Mouse (Mus musculus): ENCODE data around the gene Tango6. TPM values are rescaled to one million over a fixed set of nuclear protein-coding genes. Genes with fewer than 3 reads are reported as not detected.
A peak's percentile ranks its signal among the peaks of the same experiment; 100 is the strongest.

Gene Tango6
- polyA plus RNA-seq, 1 experiment = 14.1 TPM

DNA sequence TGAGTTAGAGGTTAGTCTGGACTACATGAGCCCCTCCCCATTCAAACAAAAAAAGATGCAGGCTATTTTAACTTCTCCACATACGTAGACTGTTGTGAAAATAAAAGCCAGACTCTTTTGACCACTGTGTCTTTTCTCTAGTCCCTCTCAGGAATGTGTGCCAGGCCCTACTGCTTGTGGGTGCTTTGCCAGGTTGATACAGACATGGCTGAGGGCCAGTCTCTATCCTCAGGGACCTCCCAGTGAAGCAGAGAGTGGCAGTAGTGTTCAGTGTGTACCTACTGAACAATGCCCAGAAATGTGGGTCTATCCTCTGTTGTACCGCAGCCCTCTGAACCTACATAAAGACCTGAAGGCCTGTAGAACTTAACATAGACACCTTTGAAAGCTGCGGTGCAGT lies 29.6 kb downstream of the Tango6 start:
- no peak overlapping the region for H3K27ac ChIP-seq (ENCODE audit: insufficient read depth, low read length)
- no peaks in the 10 kb centered on the region for H3K9me3 ChIP-seq (replicated peaks; ENCODE audit: control insufficient read depth, insufficient read depth, low read length, poor library complexity, severe bottlenecking)
- H3K4me1 ChIP-seq (ENCODE audit: control insufficient read depth, insufficient read depth, low read length) = no peaks in the 10 kb centered on the region

DNA sequence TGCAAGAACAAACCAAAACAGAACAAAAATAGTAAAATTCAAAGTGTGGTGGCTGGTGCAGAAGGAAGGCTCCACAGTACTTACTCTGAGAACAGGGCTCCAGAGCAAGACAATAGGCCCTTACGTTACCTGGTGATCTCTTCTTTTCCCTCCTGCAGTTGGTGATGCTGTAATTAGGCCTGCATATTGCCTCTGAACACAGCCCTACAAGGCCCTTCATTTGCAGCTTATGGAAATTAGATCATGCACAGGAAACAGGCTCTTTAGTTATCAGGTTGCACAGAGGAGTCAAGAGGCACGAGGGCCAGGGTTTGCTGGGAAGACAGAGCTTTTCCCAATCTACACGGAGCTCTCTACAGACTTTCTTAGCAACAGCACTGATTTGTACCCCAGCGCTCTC lies 31.4 kb downstream of the Tango6 start:
- Histone ChIP-seq H3K4me3 (ENCODE audit: low read depth, low read length) (no peak overlapping the region), H3K27ac (ENCODE audit: insufficient read depth, low read length) (no peak overlapping the region), H3K36me3 (ENCODE audit: control insufficient read depth, insufficient read depth, low read length, poor library complexity, severe bottlenecking) (no peaks in the 10 kb centered on the region; the same call in 1 of the 2 replicates), H3K9me3 (replicated peaks; ENCODE audit: control insufficient read depth, insufficient read depth, low read length, poor library complexity, severe bottlenecking) (no peaks in the 10 kb centered on the region), H3K27me3 (ENCODE audit: control insufficient read depth, insufficient read depth, low read length, poor library complexity, severe bottlenecking) (no peaks in the 10 kb centered on the region), H3K9ac (ENCODE audit: low read depth, poor library complexity, severe bottlenecking) (no peak overlapping the region), H3K4me1 (ENCODE audit: control insufficient read depth, insufficient read depth, low read length) (no peaks in the 10 kb centered on the region)
- TF ChIP-seq CTCF (IDR thresholded peaks at IDR 0.05; ENCODE audit: low read depth, low read length) = no peak
- no peak for TF ChIP-seq POLR2A (IDR thresholded peaks at IDR 0.05; ENCODE audit: insufficient read depth, low read length)
- no peak for TF ChIP-seq EP300 (IDR thresholded peaks at IDR 0.05; ENCODE audit: insufficient read depth, low read depth, low read length)

More for the DNA sequence above, 29.6 kb downstream of the Tango6 start:
- TF ChIP-seq EP300 (IDR thresholded peaks at IDR 0.05; ENCODE audit: insufficient read depth, low read depth, low read length) = no peak
- TF ChIP-seq CTCF (IDR thresholded peaks at IDR 0.05; ENCODE audit: low read depth, low read length) = no peak
- TF ChIP-seq POLR2A (IDR thresholded peaks at IDR 0.05; ENCODE audit: insufficient read depth, low read length) = no peak
- Histone ChIP-seq H3K36me3 (ENCODE audit: control insufficient read depth, insufficient read depth, low read length, poor library complexity, severe bottlenecking) (no peaks in the 10 kb centered on the region; the same call in 1 of the 2 replicates), H3K4me3 (ENCODE audit: low read depth, low read length) (no peak overlapping the region), H3K9ac (ENCODE audit: low read depth, poor library complexity, severe bottlenecking) (no peak overlapping the region), H3K27me3 (ENCODE audit: control insufficient read depth, insufficient read depth, low read length, poor library complexity, severe bottlenecking) (no peaks in the 10 kb centered on the region)

DNA sequence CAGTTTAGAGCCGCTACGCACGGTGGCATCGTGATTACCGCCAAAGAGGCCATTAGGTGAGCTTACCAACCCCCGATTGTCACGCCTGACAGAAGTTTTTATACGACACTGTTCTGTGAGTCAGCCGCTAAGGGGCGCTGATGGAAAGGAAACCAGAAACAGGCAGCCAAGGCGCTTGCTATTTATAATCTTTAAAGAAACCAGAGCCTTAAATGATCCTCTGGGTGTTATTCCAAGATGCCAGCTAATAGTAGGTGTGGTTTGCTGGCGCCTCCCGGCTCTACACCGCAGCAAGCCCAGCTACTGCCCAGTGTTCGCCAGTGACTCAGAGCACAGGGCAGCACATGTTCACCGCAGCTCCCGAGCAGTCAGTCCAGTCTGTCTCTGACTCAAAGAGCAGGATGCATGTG lies 35.2 kb downstream of the Tango6 start:
- Histone ChIP-seq H3K4me1 (ENCODE audit: control insufficient read depth, insufficient read depth, low read length) (no peaks in the 10 kb centered on the region), H3K27me3 (ENCODE audit: control insufficient read depth, insufficient read depth, low read length, poor library complexity, severe bottlenecking) (no peaks in the 10 kb centered on the region), H3K36me3 (ENCODE audit: control insufficient read depth, insufficient read depth, low read length, poor library complexity, severe bottlenecking) (0 out of 2 replicates have a peak, but pooled peaks cover 3% of the 10 kb centered on the region), H3K27ac (ENCODE audit: insufficient read depth, low read length) (no peak overlapping the region), H3K9me3 (replicated peaks; ENCODE audit: control insufficient read depth, insufficient read depth, low read length, poor library complexity, severe bottlenecking) (no peaks in the 10 kb centered on the region), H3K9ac (ENCODE audit: low read depth, poor library complexity, severe bottlenecking) (no peak overlapping the region), H3K4me3 (ENCODE audit: low read depth, low read length) (no peak overlapping the region)
- TF ChIP-seq CTCF (IDR thresholded peaks at IDR 0.05; ENCODE audit: low read depth, low read length) (peak; percentile 56), EP300 (IDR thresholded peaks at IDR 0.05; ENCODE audit: insufficient read depth, low read depth, low read length) (no peak)

DNA sequence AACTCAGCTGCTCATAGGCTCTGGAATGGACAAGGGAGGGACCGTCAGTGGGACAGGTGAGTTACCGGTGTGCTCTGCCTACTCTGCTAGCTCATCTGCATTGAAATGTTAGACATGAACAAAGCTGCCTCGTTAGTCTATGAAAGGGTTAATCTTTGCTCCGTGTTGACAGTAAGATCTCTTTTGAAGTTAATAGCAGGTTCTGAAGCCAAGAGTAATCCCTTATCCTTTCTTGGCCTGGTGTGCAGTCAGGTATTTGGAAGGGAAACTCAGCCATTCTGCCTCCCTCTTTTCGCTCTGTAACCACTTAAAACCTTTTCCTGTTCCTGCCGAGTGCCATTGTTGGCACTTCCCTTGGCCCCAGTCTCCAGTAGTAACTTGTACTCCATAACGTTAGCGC lies 38.1 kb downstream of the Tango6 start:
- H3K27ac ChIP-seq (ENCODE audit: insufficient read depth, low read length) = no peak overlapping the region
- H3K27me3 ChIP-seq (ENCODE audit: control insufficient read depth, insufficient read depth, low read length, poor library complexity, severe bottlenecking) = no peaks in the 10 kb centered on the region

DNA sequence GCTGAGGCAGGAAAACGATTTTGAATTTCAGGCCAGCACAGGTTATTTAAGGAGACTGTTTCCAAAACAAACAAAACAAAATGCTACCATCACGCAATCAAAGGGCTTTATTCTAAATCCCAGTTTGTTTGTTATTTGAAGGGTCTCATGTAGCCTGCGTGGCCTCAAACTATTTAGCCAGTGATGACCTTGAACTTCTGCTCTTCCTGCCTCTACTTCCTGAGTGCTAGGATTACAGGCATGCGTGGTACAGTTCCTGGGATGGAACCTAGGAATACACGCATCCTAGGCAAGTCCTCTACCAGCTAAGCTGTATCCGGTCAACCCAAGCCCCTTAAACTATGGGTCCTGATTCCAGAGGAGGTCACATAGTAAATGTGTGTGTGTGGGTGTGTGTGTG lies 39.6 kb downstream of the Tango6 start:
- no peak for TF ChIP-seq CTCF (IDR thresholded peaks at IDR 0.05; ENCODE audit: low read depth, low read length)
- no peak for TF ChIP-seq POLR2A (IDR thresholded peaks at IDR 0.05; ENCODE audit: insufficient read depth, low read length)
- TF ChIP-seq EP300 (IDR thresholded peaks at IDR 0.05; ENCODE audit: insufficient read depth, low read depth, low read length) = no peak
- H3K9ac ChIP-seq (ENCODE audit: low read depth, poor library complexity, severe bottlenecking) = no peak overlapping the region
- no peaks in the 10 kb centered on the region for H3K27me3 ChIP-seq (ENCODE audit: control insufficient read depth, insufficient read depth, low read length, poor library complexity, severe bottlenecking)
- no peaks in the 10 kb centered on the region for H3K9me3 ChIP-seq (replicated peaks; ENCODE audit: control insufficient read depth, insufficient read depth, low read length, poor library complexity, severe bottlenecking)
- no peaks in the 10 kb centered on the region for H3K4me1 ChIP-seq (ENCODE audit: control insufficient read depth, insufficient read depth, low read length)
- 0 out of 2 replicates have a peak, but pooled peaks cover 5% of the 10 kb centered on the region for H3K36me3 ChIP-seq (ENCODE audit: control insufficient read depth, insufficient read depth, low read length, poor library complexity, severe bottlenecking)
- no peak overlapping the region for H3K27ac ChIP-seq (ENCODE audit: insufficient read depth, low read length)
- no peak overlapping the region for H3K4me3 ChIP-seq (ENCODE audit: low read depth, low read length)

More for the DNA sequence above, 38.1 kb downstream of the Tango6 start:
- no peaks in the 10 kb centered on the region for H3K9me3 ChIP-seq (replicated peaks; ENCODE audit: control insufficient read depth, insufficient read depth, low read length, poor library complexity, severe bottlenecking)
- 0 out of 2 replicates have a peak, but pooled peaks cover 5% of the 10 kb centered on the region for H3K36me3 ChIP-seq (ENCODE audit: control insufficient read depth, insufficient read depth, low read length, poor library complexity, severe bottlenecking)
- H3K9ac ChIP-seq (ENCODE audit: low read depth, poor library complexity, severe bottlenecking) = no peak overlapping the region
- no peak overlapping the region for H3K4me3 ChIP-seq (ENCODE audit: low read depth, low read length)
- no peaks in the 10 kb centered on the region for H3K4me1 ChIP-seq (ENCODE audit: control insufficient read depth, insufficient read depth, low read length)
- TF ChIP-seq EP300 (IDR thresholded peaks at IDR 0.05; ENCODE audit: insufficient read depth, low read depth, low read length) = no peak
- TF ChIP-seq CTCF (IDR thresholded peaks at IDR 0.05; ENCODE audit: low read depth, low read length) = no peak
- TF ChIP-seq POLR2A (IDR thresholded peaks at IDR 0.05; ENCODE audit: insufficient read depth, low read length) = no peak

DNA sequence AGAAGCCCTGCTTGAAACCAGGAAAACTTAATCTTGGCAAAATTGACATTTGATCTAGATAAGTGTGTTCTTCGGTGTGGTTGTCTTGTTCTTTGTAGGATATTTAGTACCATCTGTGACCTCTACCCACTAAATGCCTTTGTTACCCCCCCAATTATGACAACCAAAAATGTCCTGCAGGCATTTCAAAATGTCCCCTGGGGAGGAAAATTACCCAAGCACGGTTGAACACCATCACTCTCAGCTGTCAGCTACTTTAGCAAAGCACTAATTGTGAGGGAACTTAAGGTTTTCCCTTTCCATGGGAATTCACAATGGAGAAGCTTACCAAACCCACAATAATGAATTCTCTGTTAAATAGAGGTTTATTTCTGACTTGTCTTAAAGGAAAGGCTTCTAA lies 41.1 kb downstream of the Tango6 start:
- no peak overlapping the region for H3K9ac ChIP-seq (ENCODE audit: low read depth, poor library complexity, severe bottlenecking)
- no peak overlapping the region for H3K27ac ChIP-seq (ENCODE audit: insufficient read depth, low read length)
- no peaks in the 10 kb centered on the region for H3K27me3 ChIP-seq (ENCODE audit: control insufficient read depth, insufficient read depth, low read length, poor library complexity, severe bottlenecking)
- no peak for TF ChIP-seq EP300 (IDR thresholded peaks at IDR 0.05; ENCODE audit: insufficient read depth, low read depth, low read length)
- no peak for TF ChIP-seq CTCF (IDR thresholded peaks at IDR 0.05; ENCODE audit: low read depth, low read length)
- TF ChIP-seq POLR2A (IDR thresholded peaks at IDR 0.05; ENCODE audit: insufficient read depth, low read length) = no peak
- H3K4me1 ChIP-seq (ENCODE audit: control insufficient read depth, insufficient read depth, low read length) = no peaks in the 10 kb centered on the region
- 0 out of 2 replicates have a peak, but pooled peaks cover 5% of the 10 kb centered on the region for H3K36me3 ChIP-seq (ENCODE audit: control insufficient read depth, insufficient read depth, low read length, poor library complexity, severe bottlenecking)
- H3K9me3 ChIP-seq (replicated peaks; ENCODE audit: control insufficient read depth, insufficient read depth, low read length, poor library complexity, severe bottlenecking) = no peaks in the 10 kb centered on the region
- H3K4me3 ChIP-seq (ENCODE audit: low read depth, low read length) = no peak overlapping the region
